Mouse (Mus musculus) midbrain, embryonic 15.5 days (tissue): ENCODE measurements around the gene Rhpn2. TPM values are rescaled to one million over a fixed set of nuclear protein-coding genes. Genes with fewer than 3 reads are reported as not detected.

ENCODE experiments used
- ATAC-seq: fragments of 200-750 bp; cut with Nextera tagmentation; replicated peaks from 2 replicates; pipeline ENCODE4 v1.8.0; 2017; ENCODE audit warnings: moderate TSS enrichment
- H3K27ac ChIP-seq: fragments of 300-500 bp; sonication (generic); 2 replicates; pipeline ENCODE4 v1.5.1; 2015; ENCODE audit warnings: mild to moderate bottlenecking, inconsistent platforms
- H3K27me3 ChIP-seq: fragments of 300-500 bp; sonication (generic); replicated peaks from 2 replicates; pipeline ENCODE4 v1.6.1; 2015; ENCODE audit warnings: inconsistent platforms
- H3K36me3 ChIP-seq: fragments of 300-500 bp; sonication (generic); replicated peaks from 2 replicates; pipeline ENCODE4 v1.6.1; 2015; ENCODE audit warnings: inconsistent platforms
- H3K4me1 ChIP-seq: fragments of 300-500 bp; sonication (generic); 2 replicates; pipeline ENCODE4 v1.6.1; 2015; ENCODE audit warnings: inconsistent platforms
- H3K4me2 ChIP-seq: fragments of 300-500 bp; sonication (generic); 2 replicates; pipeline ENCODE4 v1.6.1; 2015; ENCODE audit warnings: inconsistent platforms, mild to moderate bottlenecking, moderate library complexity
- H3K4me3 ChIP-seq: fragments of 300-500 bp; sonication (generic); 2 replicates; pipeline ENCODE4 v1.5.1; 2015; ENCODE audit warnings: mild to moderate bottlenecking, inconsistent platforms
- H3K9ac ChIP-seq: fragments of 300-500 bp; sonication (generic); 2 replicates; pipeline ENCODE4 v1.6.1; 2015; ENCODE audit warnings: mild to moderate bottlenecking, inconsistent platforms
- H3K9me3 ChIP-seq: fragments of 300-500 bp; sonication (generic); 2 replicates; pipeline ENCODE4 v1.6.1; 2016; ENCODE audit warnings: inconsistent platforms
- WGBS: fragments of 180-500 bp; shearing (Covaris S2); methylation state at CpG from one replicate; pipeline ENCODE4 v1.1.7; 2015; ENCODE audit warnings: mixed read lengths; 5-methylcytosine and 5-hydroxymethylcytosine counted together
- polyA plus RNA-seq: library from polyadenylated mRNA; unstranded; fragments of >200 nt; fragmentation: Nextera tagmentation; extraction: Ambion mirVana; gene quantifications from 2 replicates; pipeline ENCODE4 v1.2.1, GENCODE M21; 2015

Rhpn2 gene
- polyA plus RNA-seq, 1 experiment from 2014 or later, result 2.1 TPM

- Histone ChIP-seq H3K9ac (no peak overlapping the region), H3K9me3 (no peaks in the 10 kb centered on the region), H3K4me3 (no peak overlapping the region), H3K36me3 (peaks cover 28% of the 10 kb centered on the region), H3K4me1 (no peaks in the 10 kb centered on the region), H3K27ac (no peak overlapping the region), H3K27me3 (no peaks in the 10 kb centered on the region), H3K4me2 (no peak overlapping the region)
- 87% methylated on average over 9 of the region's 9 CpGs for WGBS
- ATAC-seq, result no peak
These were observed 82.1 kb downstream of the Rhpn2 start for GRCm38 (mm10) chr7:35415801-35416653.

- H3K4me3 ChIP-seq, result no peak overlapping the region
- 90% methylated on average over 5 of the region's 5 CpGs for WGBS
- ATAC-seq, result no peak
- no peaks in the 10 kb centered on the region for H3K27me3 ChIP-seq
- no peaks in the 10 kb centered on the region for H3K9me3 ChIP-seq
- no peak overlapping the region for H3K9ac ChIP-seq
- no peaks in the 10 kb centered on the region for H3K4me1 ChIP-seq
- H3K36me3 ChIP-seq, result peaks cover 28% of the 10 kb centered on the region
- no peak overlapping the region for H3K4me2 ChIP-seq
- H3K27ac ChIP-seq, result no peak overlapping the region
These were observed 82.6 kb downstream of the Rhpn2 start for GRCm38 (mm10) chr7:35416654-35416948.

- no peak overlapping the region for H3K4me2 ChIP-seq
- ATAC-seq, result no peak
- H3K27ac ChIP-seq, result no peak overlapping the region
- H3K27me3 ChIP-seq, result no peaks in the 10 kb centered on the region
- H3K4me3 ChIP-seq, result no peak overlapping the region
- no peaks in the 10 kb centered on the region for H3K4me1 ChIP-seq
- no peak overlapping the region for H3K9ac ChIP-seq
- peaks cover 36% of the 10 kb centered on the region for H3K36me3 ChIP-seq
- WGBS, result 91% methylated on average over 10 of the region's 10 CpGs
- H3K9me3 ChIP-seq, result no peaks in the 10 kb centered on the region
These were observed 89.1 kb downstream of the Rhpn2 start for GRCm38 (mm10) chr7:35423071-35423470.

GRCm38 (mm10) chr7:35428146-35428545 is 94.2 kb downstream of the Rhpn2 start:
- Histone ChIP-seq H3K27me3 (no peaks in the 10 kb centered on the region), H3K27ac (no peak overlapping the region), H3K4me1 (no peaks in the 10 kb centered on the region), H3K9ac (no peak overlapping the region), H3K36me3 (peaks cover 18% of the 10 kb centered on the region), H3K4me2 (no peak overlapping the region), H3K4me3 (no peak overlapping the region), H3K9me3 (no peaks in the 10 kb centered on the region)
- 97% methylated on average over 10 of the region's 10 CpGs for WGBS
- ATAC-seq, result no peak

- H3K27me3 ChIP-seq, result no peaks in the 10 kb centered on the region
- no peaks in the 10 kb centered on the region for H3K9me3 ChIP-seq
- WGBS, result 82% methylated on average over 9 of the region's 9 CpGs
- H3K4me3 ChIP-seq, result no peak overlapping the region
- no peak for ATAC-seq
- no peak overlapping the region for H3K4me2 ChIP-seq
- H3K9ac ChIP-seq, result no peak overlapping the region
- no peaks in the 10 kb centered on the region for H3K4me1 ChIP-seq
- no peak overlapping the region for H3K27ac ChIP-seq
- H3K36me3 ChIP-seq, result peaks cover 12% of the 10 kb centered on the region
These were observed 101.3 kb downstream of the Rhpn2 start for GRCm38 (mm10) chr7:35435266-35435665.

Other genes starting within 250 kb of the Rhpn2 start
- gene Cebpa, start 214.9 kb upstream of the Rhpn2 start, polyA plus RNA-seq, result 0.59 and 0.80 TPM in 2 replicates
- 9.7 and 12.2 TPM in 2 replicates for gene Slc7a10, start 147.8 kb upstream of the Rhpn2 start, polyA plus RNA-seq
- gene Lrp3, start 118.7 kb upstream of the Rhpn2 start, polyA plus RNA-seq, result 31.6 and 32.2 TPM in 2 replicates
- 19.9 and 23.1 TPM in 2 replicates for gene Gpatch1, start 15.7 kb upstream of the Rhpn2 start, polyA plus RNA-seq
- 19.4 and 19.9 TPM in 2 replicates for gene Faap24, start 62.7 kb downstream of the Rhpn2 start, polyA plus RNA-seq
- 35.8 and 36.1 TPM in 2 replicates for gene Cep89, start 62.9 kb downstream of the Rhpn2 start, polyA plus RNA-seq
- 0.12 and 0.13 TPM in 2 replicates for gene Slc7a9, start 114.6 kb downstream of the Rhpn2 start, polyA plus RNA-seq
- 0.36 and 0.37 TPM in 2 replicates for gene Tdrd12, start 203.6 kb downstream of the Rhpn2 start, polyA plus RNA-seq
- gene Nudt19, start 222.1 kb downstream of the Rhpn2 start, polyA plus RNA-seq, result 87.3 and 91.5 TPM in 2 replicates